Mouse (Mus musculus): Measurements from ENCODE around the gene Smurf1. TPM values are rescaled to one million over a fixed set of nuclear protein-coding genes. Genes with fewer than 3 reads are reported as not detected.

Smurf1 gene
- total RNA-seq (2015) (4.7 and 5.1 TPM in 2 replicates), total RNA-seq (2017) (6.7 and 6.9 TPM in 2 replicates)

- peak; percentile 65 for ATAC-seq (ENCODE audit: poor library complexity, severe bottlenecking)
Measured at GRCm38 (mm10) chr5:144965639-144966351, at the start of gene Smurf1. Smurf1 (minus strand) TSS chr5:144965847.

- ATAC-seq (ENCODE audit: poor library complexity, severe bottlenecking): no peak
Measured at GRCm38 (mm10) chr5:145014278-145014677, 48.6 kb upstream of the Smurf1 start.

GRCm38 (mm10) chr5:145008878-145009659 is 43.4 kb upstream of the Smurf1 start:
- no peak for ATAC-seq (ENCODE audit: poor library complexity, severe bottlenecking)

GRCm38 (mm10) chr5:145005596-145005995 is 39.9 kb upstream of the Smurf1 start:
- ATAC-seq (ENCODE audit: poor library complexity, severe bottlenecking): no peak

- no peak for ATAC-seq (ENCODE audit: poor library complexity, severe bottlenecking)
Measured at GRCm38 (mm10) chr5:145004495-145004894, 38.8 kb upstream of the Smurf1 start.

- no peak for ATAC-seq (ENCODE audit: poor library complexity, severe bottlenecking)
Measured at GRCm38 (mm10) chr5:145003362-145003761, 37.7 kb upstream of the Smurf1 start.

- peak; percentile 86 for ATAC-seq (ENCODE audit: poor library complexity, severe bottlenecking)
Measured at GRCm38 (mm10) chr5:144998491-144998890, 32.8 kb upstream of the Smurf1 start.

GRCm38 (mm10) chr5:144990481-144990880 is 24.8 kb upstream of the Smurf1 start:
- no peak for ATAC-seq (ENCODE audit: poor library complexity, severe bottlenecking)

- no peak for ATAC-seq (ENCODE audit: poor library complexity, severe bottlenecking)
Measured at GRCm38 (mm10) chr5:144990051-144990450, 24.4 kb upstream of the Smurf1 start.

GRCm38 (mm10) chr5:144989061-144989405 is 23.4 kb upstream of the Smurf1 start:
- ATAC-seq (ENCODE audit: poor library complexity, severe bottlenecking): no peak

- ATAC-seq (ENCODE audit: poor library complexity, severe bottlenecking): no peak
Measured at GRCm38 (mm10) chr5:144988340-144989060, 22.9 kb upstream of the Smurf1 start.

GRCm38 (mm10) chr5:144987561-144987960 is 21.9 kb upstream of the Smurf1 start:
- no peak for ATAC-seq (ENCODE audit: poor library complexity, severe bottlenecking)

- ATAC-seq (ENCODE audit: poor library complexity, severe bottlenecking): no peak
Measured at GRCm38 (mm10) chr5:144984839-144985238, 19.2 kb upstream of the Smurf1 start.

GRCm38 (mm10) chr5:144983227-144983626 is 17.6 kb upstream of the Smurf1 start:
- ATAC-seq (ENCODE audit: poor library complexity, severe bottlenecking): no peak

GRCm38 (mm10) chr5:144979110-144979509 is 13.5 kb upstream of the Smurf1 start:
- no peak for ATAC-seq (ENCODE audit: poor library complexity, severe bottlenecking)

- ATAC-seq (ENCODE audit: poor library complexity, severe bottlenecking): no peak
Measured at GRCm38 (mm10) chr5:144978533-144979107, 13.0 kb upstream of the Smurf1 start.

- ATAC-seq (ENCODE audit: poor library complexity, severe bottlenecking): no peak
Measured at GRCm38 (mm10) chr5:144971266-144971665, 5.6 kb upstream of the Smurf1 start.

GRCm38 (mm10) chr5:144964872-144965638 is 592 bp downstream of the Smurf1 start:
- ATAC-seq (ENCODE audit: poor library complexity, severe bottlenecking): peak; percentile 80

GRCm38 (mm10) chr5:144964465-144964864 is 1.2 kb downstream of the Smurf1 start:
- no peak for ATAC-seq (ENCODE audit: poor library complexity, severe bottlenecking)

- peak; percentile 36 for ATAC-seq (ENCODE audit: poor library complexity, severe bottlenecking)
Measured at GRCm38 (mm10) chr5:144963817-144964261, 1.8 kb downstream of the Smurf1 start.

Data from megakaryocyte, adult 5-6 weeks (primary cell).